Comparison of ENCODE assay signal across 8 mouse cellular contexts in the genomic region with DNA sequence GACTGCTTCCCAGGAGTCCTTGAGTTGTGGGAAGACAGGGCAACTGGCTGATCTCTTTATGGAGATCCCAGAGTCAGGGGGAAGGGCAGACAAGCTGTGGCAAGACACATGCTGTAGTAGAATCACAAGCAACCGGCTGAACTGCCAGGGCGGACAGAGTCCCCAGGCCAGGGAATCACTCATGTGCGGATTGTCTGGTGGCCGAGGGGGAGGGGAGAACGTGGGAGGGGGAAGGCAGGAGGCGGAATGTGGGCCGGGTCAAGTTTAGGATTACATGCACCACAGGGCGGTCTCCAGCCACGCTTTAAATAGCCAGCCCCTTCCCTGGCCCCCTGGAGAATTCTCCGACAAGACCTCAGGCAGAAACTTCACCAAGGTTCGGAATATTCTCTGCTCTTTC. TPM values are rescaled to one million over a fixed set of nuclear protein-coding genes. Genes with fewer than 3 reads are reported as not detected.
A peak's percentile ranks its signal among the peaks of the same experiment; 100 is the strongest.
DNase-seq lines count a peak whose midpoint lies in the region; ATAC-seq and TF ChIP-seq lines count a peak whose summit lies in the region.

Gene Slc6a13, plus strand, starts transcription at position 274 of the 400 bp plus-strand sequence.

- TF ChIP-seq CTCF in left cerebral cortex, adult 2 months (IDR thresholded peaks at IDR 0.05) = no peak
- no peak for TF ChIP-seq CTCF in olfactory bulb, adult 2 months (IDR thresholded peaks at IDR 0.05; ENCODE audit: insufficient read depth, low read depth, low read length)

- peak; percentile 67 for ATAC-seq in embryonic facial prominence, embryonic 14.5 days (ENCODE audit: low read depth)
- ATAC-seq in hindbrain, embryonic 14.5 days (ENCODE audit: low FRiP score) = no peak
- peak; percentile 82 for ATAC-seq in limb, embryonic 13.5 days (ENCODE audit: low FRiP score, low read depth)

- H3K9ac ChIP-seq in embryonic facial prominence, embryonic 14.5 days (ENCODE audit: low read depth, low read length) = no peak within 1 kb of the TSS
- no peak within 1 kb of the TSS for H3K9ac ChIP-seq in hindbrain, embryonic 14.5 days
- H3K9ac ChIP-seq in limb, embryonic 13.5 days = no peak within 1 kb of the TSS

- intact Hi-C loops in left cerebral cortex, adult 2 months (cut with DNase I) = no loop called here

- H3K27me3 ChIP-seq in embryonic facial prominence, embryonic 14.5 days (replicated peaks; ENCODE audit: control insufficient read depth, insufficient read depth, low read length) = no peaks in the 10 kb centered on the region
- H3K27me3 ChIP-seq in hindbrain, embryonic 14.5 days (ENCODE audit: control insufficient read depth, insufficient read depth, low read length) = no peaks in the 10 kb centered on the region
- H3K27me3 ChIP-seq in limb, embryonic 13.5 days = peaks cover 8% of the 10 kb centered on the region

- no peak within 1 kb of the TSS for H3K27ac ChIP-seq in left cerebral cortex, adult 2 months
- no peak within 1 kb of the TSS for H3K27ac ChIP-seq in embryonic facial prominence, embryonic 14.5 days (replicated peaks; ENCODE audit: low read depth, low read length)
- H3K27ac ChIP-seq in hindbrain, embryonic 14.5 days = no peak within 1 kb of the TSS
- H3K27ac ChIP-seq in limb, embryonic 13.5 days = no peak within 1 kb of the TSS
- no peak within 1 kb of the TSS for H3K27ac ChIP-seq in olfactory bulb, adult 2 months (ENCODE audit: insufficient read depth, low read depth, low read length)

- peak within 1 kb of the TSS; percentile 44 for H3K4me2 ChIP-seq in embryonic facial prominence, embryonic 14.5 days (ENCODE audit: low read depth, low read length)
- no peak within 1 kb of the TSS for H3K4me2 ChIP-seq in hindbrain, embryonic 14.5 days (replicated peaks)
- peak within 1 kb of the TSS; percentile 47 for H3K4me2 ChIP-seq in limb, embryonic 13.5 days (replicated peaks)

- 3% methylated on average over 11 of the region's 11 CpGs for WGBS in embryonic facial prominence, embryonic 14.5 days
- WGBS in hindbrain, embryonic 14.5 days = 6% methylated on average over 11 of the region's 11 CpGs
- 3% methylated on average over 11 of the region's 11 CpGs for WGBS in limb, embryonic 13.5 days
- 24% methylated on average over 11 of the region's 11 CpGs for WGBS in olfactory bulb, adult 2 months

- no peak for DNase-seq in left cerebral cortex, adult 2 months (ENCODE audit: extremely low spot score in 1 of 2, low spot score in 2 of 2)
- no peak for DNase-seq in left cerebral cortex, adult 11 months (ENCODE audit: low spot score)
- DNase-seq in embryonic facial prominence, embryonic 14.5 days (ENCODE audit: low spot score) = peak; percentile 84
- no peak for DNase-seq in hindbrain, embryonic 14.5 days (ENCODE audit: low spot score)
- DNase-seq in MN1 (ENCODE audit: low spot score) = no peak
- no peak for DNase-seq in c-Kit-positive CD71-positive TER-119-positive erythroid progenitor cells, embryonic 14.5 days (ENCODE audit: low spot score)

- TF ChIP-seq POLR2A in olfactory bulb, adult 2 months (IDR thresholded peaks at IDR 0.05; ENCODE audit: insufficient read depth, low read depth, low read length) = no peak

- no peak within 1 kb of the TSS for H3K4me3 ChIP-seq in left cerebral cortex, adult 2 months
- no peak within 1 kb of the TSS for H3K4me3 ChIP-seq in embryonic facial prominence, embryonic 14.5 days (ENCODE audit: low read depth, low read length)
- no peak within 1 kb of the TSS for H3K4me3 ChIP-seq in hindbrain, embryonic 14.5 days (replicated peaks; ENCODE audit: low read length)
- no peak within 1 kb of the TSS for H3K4me3 ChIP-seq in limb, embryonic 13.5 days
- no peak within 1 kb of the TSS for H3K4me3 ChIP-seq in olfactory bulb, adult 2 months (ENCODE audit: insufficient read depth, low read depth, low read length)

- no peaks in the 10 kb centered on the region for H3K36me3 ChIP-seq in embryonic facial prominence, embryonic 14.5 days (ENCODE audit: control insufficient read depth, insufficient read depth, low read length)
- H3K36me3 ChIP-seq in hindbrain, embryonic 14.5 days (replicated peaks; ENCODE audit: control insufficient read depth, insufficient read depth) = no peaks in the 10 kb centered on the region
- no peaks in the 10 kb centered on the region for H3K36me3 ChIP-seq in limb, embryonic 13.5 days

- H3K4me1 ChIP-seq in embryonic facial prominence, embryonic 14.5 days (ENCODE audit: control insufficient read depth, insufficient read depth, low read length) = peaks cover 5% of the 10 kb centered on the region
- no peaks in the 10 kb centered on the region for H3K4me1 ChIP-seq in hindbrain, embryonic 14.5 days (replicated peaks; ENCODE audit: control insufficient read depth, insufficient read depth, low read length)
- peaks cover 16% of the 10 kb centered on the region for H3K4me1 ChIP-seq in limb, embryonic 13.5 days
- peaks cover 4% of the 10 kb centered on the region; the same call in 1 of the 2 replicates for H3K4me1 ChIP-seq in olfactory bulb, adult 2 months (ENCODE audit: control insufficient read depth, insufficient read depth, low read length)

- H3K9me3 ChIP-seq in embryonic facial prominence, embryonic 14.5 days (ENCODE audit: control insufficient read depth, low read length) = no peaks in the 10 kb centered on the region
- H3K9me3 ChIP-seq in hindbrain, embryonic 14.5 days (ENCODE audit: control insufficient read depth, low read length) = no peaks in the 10 kb centered on the region
- H3K9me3 ChIP-seq in limb, embryonic 13.5 days = no peaks in the 10 kb centered on the region

RNA-seq across cellular contexts. Expression of gene Slc6a13, which starts in this region (rescaled TPM):
- total RNA-seq in left cerebral cortex, adult 2 months (2021) = 10 to 100 TPM; 18.0 to 18.5 TPM
- 10.6 and 11.5 TPM in 2 replicates for polyA plus RNA-seq in embryonic facial prominence, embryonic 14.5 days (2014; fragmentation: Nextera tagmentation; extraction: Ambion mirVana)
- polyA plus RNA-seq in hindbrain, embryonic 14.5 days (2014; fragmentation: Nextera tagmentation; extraction: Ambion mirVana) = 49.6 and 51.1 TPM in 2 replicates
- 2.0 TPM in 2 replicates for polyA plus RNA-seq in limb, embryonic 13.5 days (2015; fragmentation: Nextera tagmentation; extraction: Ambion mirVana)
- not detected in 2 replicates for polyA plus RNA-seq in olfactory bulb, adult 2 months (2012; ENCODE audit: insufficient read depth, insufficient read length, low replicate concordance, missing spikeins)
